Mouse (Mus musculus) heart, embryonic 16.5 days (tissue): ENCODE measurements around the gene Elobl. TPM values are rescaled to one million over a fixed set of nuclear protein-coding genes. Genes with fewer than 3 reads are reported as not detected.
A peak's percentile ranks its signal among the peaks of the same experiment; 100 is the strongest.

Experiments
- ATAC-seq: fragments of 200-750 bp; cut with Nextera tagmentation; replicated peaks from 2 replicates; pipeline ENCODE4 v1.8.0; 2017; ENCODE audit warnings: moderate number of reproducible peaks; ENCODE audit not compliant: insufficient read depth, low FRiP score; ENCODE audit errors: extremely low read depth
- H3K27ac ChIP-seq: fragments of 300-500 bp; sonication (generic); 2 replicates; pipeline ENCODE4 v1.5.1; 2014; ENCODE audit warnings: mild to moderate bottlenecking, low read length, control low read depth, moderate library complexity
- H3K27me3 ChIP-seq: fragments of 300-500 bp; sonication (generic); 2 replicates; pipeline ENCODE4 v1.6.1; 2014; ENCODE audit warnings: low read length, mixed read lengths; ENCODE audit not compliant: control insufficient read depth, insufficient read depth
- H3K36me3 ChIP-seq: fragments of 300-500 bp; sonication (generic); 2 replicates; pipeline ENCODE4 v1.6.1; 2014; ENCODE audit not compliant: control insufficient read depth, insufficient read depth
- H3K4me1 ChIP-seq: fragments of 300-500 bp; sonication (generic); 2 replicates; pipeline ENCODE4 v1.6.1; 2014; ENCODE audit warnings: low read length, mixed read lengths; ENCODE audit not compliant: control insufficient read depth, insufficient read depth
- H3K4me2 ChIP-seq: fragments of 300-500 bp; sonication (generic); 2 replicates; pipeline ENCODE4 v1.6.1; 2014; ENCODE audit warnings: low read depth, mild to moderate bottlenecking, control low read depth, low read length
- H3K4me3 ChIP-seq: fragments of 300-500 bp; sonication (generic); 2 replicates; pipeline ENCODE4 v1.5.1; 2014; ENCODE audit warnings: mild to moderate bottlenecking, control low read depth, low read length
- H3K9ac ChIP-seq: fragments of 300-500 bp; sonication (generic); 2 replicates; pipeline ENCODE4 v1.6.1; 2014; ENCODE audit warnings: low read length, control low read depth
- H3K9me3 ChIP-seq: fragments of 300-500 bp; sonication (generic); replicated peaks from 2 replicates; pipeline ENCODE4 v1.6.1; 2016; ENCODE audit warnings: low read length; ENCODE audit not compliant: control insufficient read depth
- whole genome bisulfite sequencing: fragments of 180-500 bp; shearing (Covaris S2); extraction: QIAGEN DNeasy Blood & Tissue Kit; methylation state at CpG from one replicate; pipeline ENCODE4 v1.1.7; 2014; 5-methylcytosine and 5-hydroxymethylcytosine counted together
- polyA plus RNA-seq: library from polyadenylated mRNA; unstranded; fragments of >200 nt; fragmentation: Nextera tagmentation; extraction: Ambion mirVana; gene quantifications from 2 replicates; pipeline ENCODE4 v1.2.1, GENCODE M21; 2015

Gene Elobl
- polyA plus RNA-seq, 1 experiment from 2014 or later: not detected

- Histone ChIP-seq H3K9me3 (no peaks in the 10 kb centered on the region), H3K27ac (no peak overlapping the region), H3K4me2 (no peak overlapping the region), H3K36me3 (peaks cover 3% of the 10 kb centered on the region; the same call in 1 of the 2 replicates), H3K9ac (no peak overlapping the region), H3K27me3 (no peaks in the 10 kb centered on the region), H3K4me3 (no peak overlapping the region), H3K4me1 (0 out of 2 replicates have a peak, but pooled peaks cover 6% of the 10 kb centered on the region)
- WGBS: 84% methylated on average over 2 of the region's 2 CpGs
- no peak for ATAC-seq
Measured at GRCm38 (mm10) chr11:88995616-88996015, 28.9 kb upstream of the Elobl start.

- Histone ChIP-seq H3K27ac (no peak overlapping the region), H3K27me3 (no peaks in the 10 kb centered on the region), H3K9ac (no peak overlapping the region), H3K9me3 (no peaks in the 10 kb centered on the region), H3K4me2 (no peak overlapping the region), H3K4me1 (0 out of 2 replicates have a peak, but pooled peaks cover 2% of the 10 kb centered on the region), H3K36me3 (peaks cover 4% of the 10 kb centered on the region; the same call in 1 of the 2 replicates), H3K4me3 (no peak overlapping the region)
- ATAC-seq: no peak
- 82% methylated on average over 7 of the region's 7 CpGs for WGBS
Measured at GRCm38 (mm10) chr11:88994492-88994891, 27.8 kb upstream of the Elobl start.

- Histone ChIP-seq H3K4me1 (no peaks in the 10 kb centered on the region), H3K36me3 (peaks cover 4% of the 10 kb centered on the region; the same call in 1 of the 2 replicates), H3K4me2 (no peak overlapping the region), H3K9ac (no peak overlapping the region), H3K27ac (no peak overlapping the region), H3K27me3 (no peaks in the 10 kb centered on the region), H3K4me3 (no peak overlapping the region), H3K9me3 (no peaks in the 10 kb centered on the region)
- 16% methylated on average over 5 of the region's 5 CpGs for WGBS
- ATAC-seq: no peak; the same call in 1 of the 2 replicates
Measured at GRCm38 (mm10) chr11:88993625-88994024, 26.9 kb upstream of the Elobl start.

- WGBS: 48% methylated on average over 7 of the region's 7 CpGs
- H3K4me3 ChIP-seq: no peak overlapping the region
- H3K4me1 ChIP-seq: no peaks in the 10 kb centered on the region
- H3K4me2 ChIP-seq: no peak overlapping the region
- H3K9ac ChIP-seq: no peak overlapping the region
- no peaks in the 10 kb centered on the region for H3K27me3 ChIP-seq
- no peaks in the 10 kb centered on the region for H3K9me3 ChIP-seq
- no peak for ATAC-seq
- H3K27ac ChIP-seq: no peak overlapping the region
- H3K36me3 ChIP-seq: peaks cover 7% of the 10 kb centered on the region; the same call in 1 of the 2 replicates
Measured at GRCm38 (mm10) chr11:88993186-88993585, 26.5 kb upstream of the Elobl start.

- Histone ChIP-seq H3K9ac (no peak overlapping the region), H3K4me3 (no peak overlapping the region), H3K27me3 (no peaks in the 10 kb centered on the region), H3K27ac (no peak overlapping the region), H3K4me2 (no peak overlapping the region), H3K9me3 (no peaks in the 10 kb centered on the region), H3K36me3 (peaks cover 18% of the 10 kb centered on the region), H3K4me1 (no peaks in the 10 kb centered on the region)
- 0 out of 2 replicates have a peak, but pooled peaks have one; percentile 43 for ATAC-seq
- WGBS: 58% methylated on average over 5 of the region's 5 CpGs
Measured at GRCm38 (mm10) chr11:88989530-88989929, 22.8 kb upstream of the Elobl start.

GRCm38 (mm10) chr11:88988956-88989355, 22.2 kb upstream of the Elobl start:
- peaks cover 20% of the 10 kb centered on the region for H3K36me3 ChIP-seq
- H3K9me3 ChIP-seq: no peaks in the 10 kb centered on the region
- no peaks in the 10 kb centered on the region for H3K27me3 ChIP-seq
- ATAC-seq: no peak
- WGBS: 77% methylated on average over 5 of the region's 5 CpGs
- H3K4me1 ChIP-seq: no peaks in the 10 kb centered on the region
- H3K4me2 ChIP-seq: no peak overlapping the region
- no peak overlapping the region for H3K27ac ChIP-seq
- no peak overlapping the region for H3K4me3 ChIP-seq
- H3K9ac ChIP-seq: no peak overlapping the region

- H3K36me3 ChIP-seq: peaks cover 29% of the 10 kb centered on the region
- WGBS: 86% methylated on average over 10 of the region's 10 CpGs
- no peak overlapping the region for H3K4me2 ChIP-seq
Measured at GRCm38 (mm10) chr11:88986616-88987015, 19.9 kb upstream of the Elobl start.

GRCm38 (mm10) chr11:88981337-88981736, 14.6 kb upstream of the Elobl start:
- WGBS: 77% methylated on average over 8 of the region's 8 CpGs
- Histone ChIP-seq H3K27ac (no peak overlapping the region), H3K4me2 (no peak overlapping the region), H3K4me1 (no peaks in the 10 kb centered on the region), H3K36me3 (peaks cover 22% of the 10 kb centered on the region), H3K9me3 (no peaks in the 10 kb centered on the region), H3K9ac (no peak overlapping the region), H3K27me3 (no peaks in the 10 kb centered on the region), H3K4me3 (no peak overlapping the region)
- no peak for ATAC-seq

More at GRCm38 (mm10) chr11:88986616-88987015, 19.9 kb upstream of the Elobl start:
- no peaks in the 10 kb centered on the region for H3K9me3 ChIP-seq
- H3K9ac ChIP-seq: no peak overlapping the region
- H3K27ac ChIP-seq: no peak overlapping the region
- H3K4me3 ChIP-seq: no peak overlapping the region
- H3K4me1 ChIP-seq: no peaks in the 10 kb centered on the region
- ATAC-seq: no peak
- H3K27me3 ChIP-seq: no peaks in the 10 kb centered on the region

GRCm38 (mm10) chr11:88977188-88977587, 10.5 kb upstream of the Elobl start:
- H3K27me3 ChIP-seq: no peaks in the 10 kb centered on the region
- H3K4me1 ChIP-seq: peaks cover 5% of the 10 kb centered on the region
- H3K9me3 ChIP-seq: no peaks in the 10 kb centered on the region
- no peak overlapping the region for H3K4me3 ChIP-seq
- ATAC-seq: no peak
- no peak overlapping the region for H3K4me2 ChIP-seq
- 88% methylated on average over 5 of the region's 5 CpGs for WGBS
- no peak overlapping the region for H3K27ac ChIP-seq
- no peak overlapping the region for H3K9ac ChIP-seq
- no peaks in the 10 kb centered on the region for H3K36me3 ChIP-seq
